Mouse (Mus musculus) gastrocnemius, adult 2 months (tissue): ENCODE measurements around the gene Slc15a5. TPM values are rescaled to one million over a fixed set of nuclear protein-coding genes. Genes with fewer than 3 reads are reported as not detected.
A peak's percentile ranks its signal among the peaks of the same experiment; 100 is the strongest.
"Not testable (repeated sequence)": the region's sequence is repeated elsewhere in the genome, so short reads cannot be mapped to it uniquely, and the experiment has no call there.

Experiments used
- DNase-seq: peaks from one replicate; pipeline ENCODE4 v3.0.0; 2022
- H3K27ac ChIP-seq: fragments of 200-600 bp; 2 replicates; pipeline ENCODE4 v1.8.1; 2022; ENCODE audit warnings: mild to moderate bottlenecking
- H3K4me3 ChIP-seq: fragments of 200-600 bp; 2 replicates; pipeline ENCODE4 v1.8.1; 2022; ENCODE audit warnings: mild to moderate bottlenecking, moderate library complexity
- CTCF ChIP-seq: fragments of 200-600 bp; IDR thresholded peaks from 2 replicates; pipeline ENCODE4 v1.8.1; 2022; ENCODE audit warnings: antibody characterized with exemption, mild to moderate bottlenecking, moderate library complexity
- intact Hi-C: fragments of 180-260 bp; cut with DNase I; formaldehyde crosslinking; loops from one replicate; pipeline ENCODE4 v1.15.1; 2025
- long read RNA-seq, 2 experiments: library from polyadenylated mRNA; stranded (forward); transcript quantifications; one replicate each; pipeline ENCODE4 v2.0.0; 2021
- total RNA-seq, 2 experiments: library from RNA; stranded (reverse); gene quantifications; 2 replicates each; pipeline ENCODE4 v1.2.3; 2021

The Slc15a5 gene
- total RNA-seq, result 10 to 100 TPM in 1 of 2 experiments, 1 to 10 TPM in 1; 2.1 to 20.8 TPM
- long read RNA-seq, experiment 1, partial matches to known transcripts, result 0 of 2 reads
- long read RNA-seq, experiment 1, other reads (novel, unspliced or antisense), result 1 of 2 reads
- long read RNA-seq, experiment 2, partial matches to known transcripts, result 0 of 10 reads
- long read RNA-seq, experiment 2, other reads (novel, unspliced or antisense), result 6 of 10 reads

- Histone ChIP-seq H3K27ac (no peak within 1 kb of the TSS), H3K4me3 (no peak within 1 kb of the TSS)
- intact Hi-C loops, result no loop called here
- no peak for DNase-seq
- no peak for TF ChIP-seq CTCF
Measured at GRCm38 (mm10) chr6:138079816-138080215, at the start of gene Slc15a5. TSS of gene Slc15a5 (minus strand) at chr6:138079916.

GRCm38 (mm10) chr6:138128392-138129335, 48.9 kb upstream of the Slc15a5 start:
- TF ChIP-seq CTCF, result no peak
- Histone ChIP-seq H3K27ac (peak overlapping the region; percentile 48), H3K4me3 (no peak overlapping the region)
- peak; percentile 21 for DNase-seq
- intact Hi-C loops, result no loop called here

- Histone ChIP-seq H3K4me3 (no peak overlapping the region), H3K27ac (no peak overlapping the region)
- intact Hi-C loops, result no loop called here
- peak; percentile 49 for DNase-seq
- TF ChIP-seq CTCF, result no peak
Measured at GRCm38 (mm10) chr6:138117496-138117895, 37.8 kb upstream of the Slc15a5 start.

- no peak overlapping the region for H3K27ac ChIP-seq
- intact Hi-C loops, result no loop called here
- H3K4me3 ChIP-seq, result no peak overlapping the region
- no peak for TF ChIP-seq CTCF
- no peak for DNase-seq
Measured at GRCm38 (mm10) chr6:138104559-138104958, 24.8 kb upstream of the Slc15a5 start.

GRCm38 (mm10) chr6:138102940-138103339, 23.2 kb upstream of the Slc15a5 start:
- Histone ChIP-seq H3K4me3 (no peak overlapping the region), H3K27ac (no peak overlapping the region)
- TF ChIP-seq CTCF, result no peak
- intact Hi-C loops, result no loop called here
- DNase-seq, result no peak

GRCm38 (mm10) chr6:138101843-138102242, 22.1 kb upstream of the Slc15a5 start:
- intact Hi-C loops, result no loop called here
- TF ChIP-seq CTCF, result no peak
- H3K27ac ChIP-seq, result no peak overlapping the region
- no peak overlapping the region for H3K4me3 ChIP-seq
- DNase-seq, result no peak

- DNase-seq, result no peak
- no peak overlapping the region for H3K27ac ChIP-seq
- intact Hi-C loops, result no loop called here
- TF ChIP-seq CTCF, result no peak
- no peak overlapping the region for H3K4me3 ChIP-seq
Measured at GRCm38 (mm10) chr6:138099646-138100045, 19.9 kb upstream of the Slc15a5 start.

GRCm38 (mm10) chr6:138095060-138095459, 15.3 kb upstream of the Slc15a5 start:
- TF ChIP-seq CTCF, result no peak
- no peak for DNase-seq
- intact Hi-C loops, result no loop called here
- no peak overlapping the region for H3K4me3 ChIP-seq
- H3K27ac ChIP-seq, result no peak overlapping the region

GRCm38 (mm10) chr6:138092432-138092831, 12.7 kb upstream of the Slc15a5 start:
- Histone ChIP-seq H3K27ac (no peak overlapping the region), H3K4me3 (no peak overlapping the region)
- intact Hi-C loops, result no loop called here
- DNase-seq, result no peak
- no peak for TF ChIP-seq CTCF

GRCm38 (mm10) chr6:138089084-138089483, 9.4 kb upstream of the Slc15a5 start:
- TF ChIP-seq CTCF, result no peak
- intact Hi-C loops, result no loop called here
- no peak for DNase-seq
- Histone ChIP-seq H3K27ac (no peak overlapping the region), H3K4me3 (no peak overlapping the region)

GRCm38 (mm10) chr6:138086421-138086820, 6.7 kb upstream of the Slc15a5 start:
- intact Hi-C loops, H3K27ac ChIP-seq, H3K4me3 ChIP-seq: not testable (repeated sequence)
- DNase-seq, result peak; percentile 29

GRCm38 (mm10) chr6:138080778-138081549, 1.2 kb upstream of the Slc15a5 start:
- TF ChIP-seq CTCF, result no peak
- intact Hi-C loops, result no loop called here
- no peak overlapping the region for H3K4me3 ChIP-seq

More at GRCm38 (mm10) chr6:138080778-138081549, 1.2 kb upstream of the Slc15a5 start:
- DNase-seq, result no peak
- no peak overlapping the region for H3K27ac ChIP-seq
